Mouse (Mus musculus) limb, embryonic 14.5 days (tissue): Measurements from ENCODE around the gene Ctbs. TPM values are rescaled to one million over a fixed set of nuclear protein-coding genes. Genes with fewer than 3 reads are reported as not detected.

Experiments
- ATAC-seq: fragments of 200-750 bp; cut with Nextera tagmentation; 2 replicates; pipeline ENCODE4 v1.8.0; 2017; ENCODE audit warnings: low read depth, moderate number of reproducible peaks, moderate TSS enrichment; ENCODE audit not compliant: low FRiP score
- DNase-seq: peaks from one replicate; pipeline ENCODE4 v3.0.0-alpha.2; 2015; ENCODE audit warnings: low spot score
- H3K27ac ChIP-seq: fragments of 300-500 bp; sonication (generic); replicated peaks from 2 replicates; pipeline ENCODE4 v1.5.1; 2014; ENCODE audit warnings: low read depth, mild to moderate bottlenecking, low read length, moderate library complexity, mixed read lengths
- H3K27me3 ChIP-seq: fragments of 300-500 bp; sonication (generic); 2 replicates; pipeline ENCODE4 v1.6.1; 2014; ENCODE audit warnings: low read length, mixed read lengths; ENCODE audit not compliant: control insufficient read depth, insufficient read depth
- H3K36me3 ChIP-seq: fragments of 300-500 bp; sonication (generic); 2 replicates; pipeline ENCODE4 v1.6.1; 2014; ENCODE audit warnings: mild to moderate bottlenecking, low read length, moderate library complexity, mixed read lengths; ENCODE audit not compliant: control insufficient read depth, insufficient read depth
- H3K4me1 ChIP-seq: fragments of 300-500 bp; sonication (generic); 2 replicates; pipeline ENCODE4 v1.6.1; 2014; ENCODE audit warnings: antibody characterized with exemption, low read length, mixed read lengths; ENCODE audit not compliant: control insufficient read depth, insufficient read depth
- H3K4me2 ChIP-seq: fragments of 300-500 bp; sonication (generic); replicated peaks from 2 replicates; pipeline ENCODE4 v1.6.1; 2014; ENCODE audit warnings: low read depth, mild to moderate bottlenecking, low read length, moderate library complexity; ENCODE audit not compliant: severe bottlenecking
- H3K4me3 ChIP-seq: fragments of 300-500 bp; sonication (generic); replicated peaks from 2 replicates; pipeline ENCODE4 v1.5.1; 2014; ENCODE audit warnings: low read length
- H3K9ac ChIP-seq: fragments of 300-500 bp; sonication (generic); 2 replicates; pipeline ENCODE4 v1.6.1; 2014; ENCODE audit warnings: mild to moderate bottlenecking, low read depth, low read length, moderate library complexity; ENCODE audit not compliant: severe bottlenecking
- H3K9me3 ChIP-seq: fragments of 300-500 bp; sonication (generic); 2 replicates; pipeline ENCODE4 v1.6.1; 2016; ENCODE audit warnings: low read length; ENCODE audit not compliant: control insufficient read depth
- POLR2A ChIP-seq: fragments of 200-500 bp; IDR thresholded peaks from 2 replicates; pipeline ENCODE4 v1.8.0; 2012; ENCODE audit warnings: inconsistent platforms, mild to moderate bottlenecking, moderate library complexity, borderline replicate concordance; ENCODE audit not compliant: insufficient read depth, insufficient read length; ENCODE audit errors: extremely low read depth
- WGBS: fragments of 180-500 bp; shearing (Covaris S2); extraction: QIAGEN DNeasy Blood & Tissue Kit; methylation state at CpG from one replicate; pipeline ENCODE4 v1.1.7; 2014; 5-methylcytosine and 5-hydroxymethylcytosine counted together
- polyA plus RNA-seq, 2 experiments: library from polyadenylated mRNA; depleted of rRNA in 1 of 2; stranded (reverse) in 1 of 2; unstranded in 1 of 2; fragments of >200 nt; fragmentation: Nextera tagmentation in 1 of 2; extraction: Ambion mirVana in 1 of 2; gene quantifications; 2 replicates each; pipeline versions ENCODE4 v1.2.1 to v1.2.3; 2012 to 2014

Gene Ctbs
- polyA plus RNA-seq, 2 experiments, result 5.4 to 9.3 TPM

- ATAC-seq, result no peak
These were observed 7.1 kb upstream of the Ctbs start for GRCm38 (mm10) chr3:146442484-146442883.

GRCm38 (mm10) chr3:146442936-146443335 is 6.7 kb upstream of the Ctbs start:
- no peak for TF ChIP-seq POLR2A
- H3K4me2 ChIP-seq, result no peak overlapping the region
- no peak overlapping the region for H3K4me3 ChIP-seq
- peaks cover 10% of the 10 kb centered on the region; the same call in 1 of the 2 replicates for H3K36me3 ChIP-seq
- no peaks in the 10 kb centered on the region for H3K27me3 ChIP-seq
- 74% methylated on average over 8 of the region's 8 CpGs for WGBS
- no peak for DNase-seq
- H3K9ac ChIP-seq, result no peak overlapping the region
- no peak overlapping the region for H3K27ac ChIP-seq
- no peaks in the 10 kb centered on the region for H3K4me1 ChIP-seq
- H3K9me3 ChIP-seq, result no peaks in the 10 kb centered on the region
- ATAC-seq, result no peak

More at GRCm38 (mm10) chr3:146442484-146442883, 7.1 kb upstream of the Ctbs start:
- Histone ChIP-seq H3K4me2 (no peak overlapping the region), H3K27ac (no peak overlapping the region), H3K36me3 (peaks cover 14% of the 10 kb centered on the region; the same call in 1 of the 2 replicates), H3K4me3 (no peak overlapping the region), H3K27me3 (no peaks in the 10 kb centered on the region), H3K4me1 (no peaks in the 10 kb centered on the region), H3K9me3 (no peaks in the 10 kb centered on the region), H3K9ac (no peak overlapping the region)
- DNase-seq, result no peak
- no peak for TF ChIP-seq POLR2A
- 85% methylated on average over 7 of the region's 7 CpGs for WGBS

- DNase-seq, result no peak
These were observed 6.2 kb upstream of the Ctbs start for GRCm38 (mm10) chr3:146443380-146443779.

GRCm38 (mm10) chr3:146444880-146445279 is 4.7 kb upstream of the Ctbs start:
- no peaks in the 10 kb centered on the region for H3K4me1 ChIP-seq
- H3K4me3 ChIP-seq, result no peak overlapping the region
- H3K9ac ChIP-seq, result no peak overlapping the region
- H3K36me3 ChIP-seq, result peaks cover 4% of the 10 kb centered on the region; the same call in 1 of the 2 replicates
- no peak for DNase-seq
- ATAC-seq, result no peak
- H3K9me3 ChIP-seq, result no peaks in the 10 kb centered on the region
- TF ChIP-seq POLR2A, result no peak
- H3K4me2 ChIP-seq, result no peak overlapping the region
- 88% methylated on average over 7 of the region's 7 CpGs for WGBS
- no peaks in the 10 kb centered on the region for H3K27me3 ChIP-seq
- no peak overlapping the region for H3K27ac ChIP-seq

More at GRCm38 (mm10) chr3:146443380-146443779, 6.2 kb upstream of the Ctbs start:
- Histone ChIP-seq H3K4me2 (no peak overlapping the region), H3K9me3 (no peaks in the 10 kb centered on the region), H3K9ac (no peak overlapping the region), H3K4me3 (no peak overlapping the region), H3K27me3 (no peaks in the 10 kb centered on the region), H3K27ac (no peak overlapping the region), H3K4me1 (no peaks in the 10 kb centered on the region), H3K36me3 (peaks cover 10% of the 10 kb centered on the region; the same call in 1 of the 2 replicates)
- no peak for ATAC-seq
- no peak for TF ChIP-seq POLR2A
- WGBS, result 79% methylated on average over 7 of the region's 7 CpGs

- TF ChIP-seq POLR2A, result no peak
- Histone ChIP-seq H3K9ac (no peak overlapping the region), H3K9me3 (no peaks in the 10 kb centered on the region), H3K27me3 (no peaks in the 10 kb centered on the region), H3K4me3 (no peak overlapping the region), H3K36me3 (0 out of 2 replicates have a peak, but pooled peaks cover 4% of the 10 kb centered on the region), H3K27ac (no peak overlapping the region), H3K4me1 (no peaks in the 10 kb centered on the region), H3K4me2 (no peak overlapping the region)
- ATAC-seq, result no peak
- WGBS, result 85% methylated on average over 5 of the region's 5 CpGs
- DNase-seq, result no peak
These were observed 2.4 kb upstream of the Ctbs start for GRCm38 (mm10) chr3:146447156-146447555.
